Mouse (Mus musculus) CH12.LX (cell line): ENCODE results near the gene Tmem132d.

Experiments used
- CTCF ChIP-seq, 2 experiments: IDR thresholded peaks in 1 of 2; conservative IDR thresholded peaks in 1 of 2; 2 replicates each; pipeline ENCODE4 v1.5.1; 2011 to 2012; ENCODE audit warnings: low read depth in 2 of 2, low read length in 2 of 2, improper control_type of control experiment in 1 of 2, inconsistent platforms in 1 of 2, mild to moderate bottlenecking in 1 of 2, moderate library complexity in 1 of 2
- ELF1 ChIP-seq: IDR thresholded peaks from 2 replicates; pipeline ENCODE4 v1.6.1; 2014; ENCODE audit warnings: low read depth, mild to moderate bottlenecking, inconsistent platforms, low read length, improper control_type of control experiment
- EP300 ChIP-seq: IDR thresholded peaks from 2 replicates; pipeline ENCODE4 v1.6.1; 2011; ENCODE audit warnings: low read length, improper control_type of control experiment
- GABPA ChIP-seq: IDR thresholded peaks from 2 replicates; pipeline ENCODE4 v1.6.1; 2012; ENCODE audit warnings: low read depth, low read length, improper control_type of control experiment, inconsistent platforms; ENCODE audit not compliant: insufficient replicate concordance
- JUND ChIP-seq: conservative IDR thresholded peaks from 2 replicates; pipeline ENCODE4 v1.6.1; 2011; ENCODE audit warnings: low read depth, low read length, improper control_type of control experiment
- KAT2A ChIP-seq: IDR thresholded peaks from 2 replicates; pipeline ENCODE4 v1.6.1; 2012; ENCODE audit warnings: low read length, improper control_type of control experiment, inconsistent platforms; ENCODE audit not compliant: insufficient replicate concordance
- MAX ChIP-seq: IDR thresholded peaks from 2 replicates; pipeline ENCODE4 v1.6.1; 2011; ENCODE audit warnings: low read length, improper control_type of control experiment
- MEF2A ChIP-seq: IDR thresholded peaks from 2 replicates; pipeline ENCODE4 v1.6.1; 2014; ENCODE audit warnings: low read depth, mild to moderate bottlenecking, inconsistent platforms, low read length, improper control_type of control experiment, borderline replicate concordance
- NRF1 ChIP-seq: IDR thresholded peaks from 2 replicates; pipeline ENCODE4 v1.6.1; 2014; ENCODE audit warnings: low read depth, mild to moderate bottlenecking, inconsistent platforms, low read length, improper control_type of control experiment, moderate library complexity
- POLR2A ChIP-seq: IDR thresholded peaks from 2 replicates; pipeline ENCODE4 v1.6.1; 2011; ENCODE audit warnings: low read depth, mild to moderate bottlenecking, improper control_type of control experiment, low read length
- POLR2AphosphoS2 ChIP-seq: IDR thresholded peaks from 2 replicates; pipeline ENCODE4 v1.6.1; 2011; ENCODE audit warnings: low read depth, low read length, improper control_type of control experiment
- USF1 ChIP-seq: IDR thresholded peaks from 2 replicates; pipeline ENCODE4 v1.6.1; 2014; ENCODE audit warnings: low read depth, mild to moderate bottlenecking, inconsistent platforms, low read length, improper control_type of control experiment
- USF2 ChIP-seq: conservative IDR thresholded peaks from 2 replicates; pipeline ENCODE4 v1.6.1; 2011; ENCODE audit warnings: low read depth, low read length, improper control_type of control experiment
- ZMIZ1 ChIP-seq: IDR thresholded peaks from 2 replicates; pipeline ENCODE4 v1.6.1; 2012; ENCODE audit warnings: low read depth, mild to moderate bottlenecking, inconsistent platforms, low read length, improper control_type of control experiment

DNA sequence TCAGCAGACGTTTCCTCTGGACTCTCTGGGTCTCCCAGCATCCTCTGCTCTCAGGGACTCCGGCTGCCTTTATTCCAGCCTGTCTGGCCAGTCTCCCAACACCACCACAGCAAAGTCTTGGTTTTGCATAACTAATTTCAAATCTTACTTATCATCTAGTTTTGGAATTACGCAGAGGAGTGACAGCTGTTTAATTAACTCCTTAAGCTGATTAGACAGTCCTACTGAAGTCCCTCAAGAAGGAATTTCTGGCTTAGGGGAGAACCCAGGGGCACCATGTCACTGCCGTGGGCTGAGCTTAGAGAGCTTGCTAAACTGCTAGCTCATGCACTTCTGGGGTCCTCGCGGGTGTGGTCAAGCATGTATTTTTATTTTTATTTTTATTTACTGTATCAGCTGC lies 558.4 kb downstream of the Tmem132d start:
- TF ChIP-seq MEF2A (no peak), CTCF (conservative IDR thresholded peaks at IDR 0.05 in 1 of 2, IDR thresholded peaks at IDR 0.05 in 1 of 2; ENCODE audit: low read depth in 2 of 2, low read length in 2 of 2) (no peak), POLR2A (no peak), KAT2A (no peak), EP300 (no peak), GABPA (no peak), POLR2AphosphoS2 (no peak), ELF1 (no peak), USF2 (no peak), NRF1 (no peak), MAX (no peak), ZMIZ1 (no peak), JUND (no peak), USF1 (no peak)
